Mouse (Mus musculus) frontal cortex, postnatal 36 days (tissue): ENCODE results near the gene Ralgapa2.
A peak's percentile ranks its signal among the peaks of the same experiment; 100 is the strongest.

Source experiments
- DNase-seq, 2 experiments: peaks; one replicate each; pipeline ENCODE4 v3.0.0; 2022; ENCODE audit warnings: low spot score in 2 of 2

Ralgapa2 gene

DNA sequence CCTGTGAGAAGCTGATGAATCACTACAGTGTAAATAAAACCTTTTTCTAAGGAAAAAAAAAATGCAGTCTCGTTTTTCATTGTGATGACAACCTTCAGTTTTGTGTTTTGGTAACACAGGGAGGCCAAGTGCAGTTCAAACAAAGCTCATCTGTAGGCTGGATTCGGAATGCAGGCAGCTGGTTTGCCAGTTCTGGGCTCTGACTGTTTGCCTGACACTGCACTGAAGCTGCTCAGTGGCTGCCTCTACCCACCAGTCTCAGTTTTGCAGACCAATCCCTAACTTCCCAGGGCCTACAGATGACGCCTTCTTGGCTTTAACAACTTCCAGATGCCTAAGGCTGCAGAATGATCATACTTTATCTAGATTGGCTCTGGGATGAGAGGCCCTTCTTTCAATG is 205.1 kb downstream of the Ralgapa2 start:
- no peak for DNase-seq

DNA sequence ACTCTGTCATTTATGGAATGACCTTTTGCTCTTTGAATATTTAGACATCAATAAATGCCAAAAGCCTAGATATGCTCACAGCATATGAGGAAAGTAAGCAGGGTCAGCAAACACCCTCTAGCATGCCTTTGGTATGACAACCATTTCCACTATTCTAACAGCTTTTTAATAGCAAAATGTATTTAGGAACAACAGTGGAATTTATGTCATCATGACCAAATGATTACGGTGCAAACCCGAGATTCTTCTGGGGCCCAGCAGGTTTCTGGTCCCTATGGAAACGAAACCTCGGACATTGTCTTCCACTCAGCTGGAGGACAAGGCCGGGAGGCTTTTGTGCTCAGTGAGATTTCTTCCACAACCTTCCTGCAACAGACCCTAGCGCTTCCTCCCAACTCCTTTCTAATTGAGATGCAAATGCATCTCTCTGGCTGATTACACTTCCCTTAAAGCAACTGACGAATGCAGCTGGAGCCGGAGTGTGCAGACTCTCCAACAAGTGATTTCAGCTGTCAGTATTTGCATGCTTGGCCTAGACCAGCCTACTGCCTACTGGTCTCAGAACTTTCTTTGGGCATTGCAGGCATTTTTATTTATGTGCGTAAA is 209.9 kb downstream of the Ralgapa2 start:
- no peak for DNase-seq

DNA sequence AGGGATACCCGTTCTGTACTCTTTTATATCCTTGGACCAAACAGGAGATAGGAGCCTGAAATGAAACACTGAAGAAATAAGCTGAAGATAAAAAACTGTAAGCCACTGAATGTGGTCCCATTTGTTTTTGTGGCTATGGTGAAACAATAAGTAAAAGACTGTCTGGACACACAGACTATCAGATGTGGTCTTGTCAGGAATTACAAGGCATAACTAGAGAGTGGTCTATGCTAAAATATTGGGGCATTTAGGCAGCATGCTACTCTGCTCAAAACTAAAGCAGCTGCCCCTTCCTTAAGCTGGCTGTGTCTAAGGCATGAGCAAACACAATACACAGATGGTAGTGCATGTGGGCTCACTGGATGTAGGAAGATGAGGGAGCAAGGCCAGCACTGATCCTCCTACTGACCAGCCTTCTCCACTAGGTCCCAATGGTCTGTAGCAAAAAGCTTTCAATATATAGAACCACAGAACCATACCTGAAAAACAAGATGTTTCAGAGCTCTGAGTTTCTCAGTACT is 211.6 kb downstream of the Ralgapa2 start:
- no peak for DNase-seq

DNA sequence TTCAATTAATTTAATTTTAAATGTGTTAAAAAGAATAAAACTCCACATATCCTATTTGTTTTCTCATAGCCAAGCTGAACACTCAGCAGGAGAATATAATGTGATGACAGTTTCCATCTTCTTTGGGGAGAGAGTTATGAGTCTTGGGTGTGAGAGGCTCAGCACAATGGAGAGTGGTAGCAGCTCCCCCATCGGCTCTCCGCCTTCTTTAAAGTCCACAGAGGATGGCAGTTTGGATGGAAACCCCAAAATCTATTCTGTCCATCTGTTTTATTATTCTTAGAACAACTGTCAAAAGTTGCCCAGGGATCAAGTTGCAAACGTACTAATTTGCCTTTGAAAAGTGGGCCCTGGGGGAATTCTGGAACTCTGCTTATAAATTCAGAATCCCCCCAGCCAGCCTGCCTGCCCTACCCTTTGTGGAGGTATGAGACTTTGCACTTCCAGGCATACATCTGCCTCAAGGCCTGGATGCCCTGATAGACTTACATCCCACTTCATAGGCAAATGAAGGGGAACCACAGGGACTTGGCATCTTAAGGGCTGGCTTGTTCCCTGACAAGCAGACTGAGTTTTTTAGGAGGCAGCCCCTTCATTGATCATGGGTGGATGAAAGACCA is 212.2 kb downstream of the Ralgapa2 start:
- DNase-seq, result no peak

DNA sequence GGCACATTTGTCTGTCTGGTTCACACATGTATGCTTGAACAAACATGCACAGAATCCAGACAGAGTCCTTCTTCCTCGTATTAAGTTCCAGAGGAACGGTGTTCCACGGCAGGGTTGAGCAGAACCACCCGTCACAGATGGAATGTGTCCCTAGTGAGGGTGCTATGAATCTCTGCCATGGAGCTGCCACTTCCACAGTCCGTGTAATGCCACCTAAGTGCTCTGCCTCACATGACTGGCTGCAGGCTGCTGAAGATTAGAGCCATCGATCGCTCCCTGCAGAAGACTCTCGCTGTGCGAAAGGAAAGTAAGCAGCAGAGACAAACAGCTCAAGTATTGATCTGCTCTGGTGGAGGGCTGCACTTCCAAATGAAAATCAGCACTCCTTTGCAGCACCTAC is 218.6 kb downstream of the Ralgapa2 start:
- DNase-seq, result no peak

DNA sequence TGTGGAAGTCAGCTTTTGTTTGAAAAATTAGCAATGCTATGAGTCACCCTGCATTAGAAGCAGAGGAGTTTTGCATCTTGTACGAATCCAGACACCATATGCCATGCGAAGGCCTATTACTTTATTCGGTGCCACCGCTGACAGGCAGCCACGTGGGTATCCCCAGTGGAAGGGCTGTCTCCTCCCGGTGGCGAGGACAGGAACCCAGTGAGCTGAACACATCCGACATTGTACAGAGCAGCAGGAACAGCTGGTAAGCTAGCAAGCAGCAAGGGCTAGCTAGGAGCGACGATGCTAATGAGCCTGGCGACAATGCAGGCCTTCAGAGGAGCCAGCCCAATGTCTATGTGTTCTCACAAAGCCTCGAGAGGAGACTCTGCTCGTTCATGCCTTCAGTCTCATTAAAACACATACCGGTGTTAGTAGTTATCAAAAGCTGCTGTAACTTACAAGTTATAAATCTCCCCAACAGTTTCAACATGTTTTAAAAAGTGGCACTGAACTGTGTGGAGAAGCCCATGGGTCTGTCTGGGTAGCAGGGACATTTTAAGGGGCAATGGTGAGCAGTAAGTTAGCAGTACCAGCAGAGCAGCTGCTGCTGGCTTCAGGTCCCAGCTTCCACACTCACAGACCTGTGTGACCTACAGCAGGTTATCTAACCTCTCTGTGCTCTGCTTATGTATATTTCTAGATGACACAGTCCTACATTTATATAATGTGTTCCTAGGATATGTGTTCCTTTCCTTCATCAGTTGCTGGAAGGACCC is 221.1 kb downstream of the Ralgapa2 start:
- peak; percentile 64 to 75 for DNase-seq

DNA sequence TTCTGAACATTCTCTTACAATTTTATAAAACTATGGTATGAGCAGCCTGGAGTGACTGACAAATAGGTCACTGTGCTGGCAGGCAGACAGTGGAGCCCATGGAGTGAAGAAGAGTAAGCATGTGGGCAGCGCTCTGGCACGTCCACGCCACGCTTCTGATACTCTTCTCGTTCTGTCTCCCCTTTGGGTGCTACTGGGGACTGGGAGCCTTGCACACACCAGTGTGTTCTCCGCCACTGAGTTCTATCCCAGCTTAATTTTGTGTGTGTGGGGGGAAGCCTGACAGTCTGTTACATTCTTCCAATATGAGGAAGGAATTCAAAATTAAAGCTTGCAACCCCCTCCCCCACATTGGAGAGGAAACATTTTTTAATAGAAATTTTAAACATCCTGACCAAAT is 221.8 kb downstream of the Ralgapa2 start:
- no peak for DNase-seq

DNA sequence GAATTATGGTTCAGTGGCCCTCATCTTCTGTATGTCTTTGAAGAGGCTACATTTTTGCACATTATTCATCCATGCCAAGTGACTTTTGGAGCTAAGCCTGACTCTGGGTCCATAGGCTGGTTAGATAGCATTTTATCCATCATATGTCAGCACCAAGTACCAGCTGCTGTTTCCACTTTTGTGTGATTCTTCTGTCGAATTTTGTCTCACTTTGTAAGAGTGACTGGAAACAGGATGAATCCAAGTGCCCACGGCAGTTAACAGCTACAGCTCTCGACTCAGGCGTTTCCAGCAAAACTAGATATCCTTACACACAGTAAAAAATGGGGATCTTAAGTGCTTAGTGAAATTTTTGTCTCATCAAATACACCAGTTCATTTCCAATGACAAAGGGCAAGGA is 222.8 kb downstream of the Ralgapa2 start:
- peak in 1 of 2 experiments; percentile 60 for DNase-seq

DNA sequence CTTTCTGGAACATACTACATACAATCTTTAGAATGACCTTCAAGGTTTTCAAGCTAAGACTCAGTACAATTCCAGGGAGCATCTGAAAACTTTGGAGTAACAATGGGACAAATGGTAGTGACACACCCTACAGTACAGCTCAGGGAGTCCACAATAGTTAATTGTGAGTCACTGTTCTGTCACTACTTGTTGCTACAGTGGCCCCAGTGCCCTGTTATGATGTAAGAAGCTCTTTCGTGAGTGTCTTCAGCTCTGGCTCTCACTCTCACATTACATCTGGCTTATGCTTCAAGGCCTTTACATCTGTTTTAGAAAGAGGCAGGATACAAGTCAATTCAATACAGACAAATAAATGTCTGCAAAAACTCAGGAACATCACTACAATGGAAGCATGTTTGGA is 223.8 kb downstream of the Ralgapa2 start:
- no peak for DNase-seq

DNA sequence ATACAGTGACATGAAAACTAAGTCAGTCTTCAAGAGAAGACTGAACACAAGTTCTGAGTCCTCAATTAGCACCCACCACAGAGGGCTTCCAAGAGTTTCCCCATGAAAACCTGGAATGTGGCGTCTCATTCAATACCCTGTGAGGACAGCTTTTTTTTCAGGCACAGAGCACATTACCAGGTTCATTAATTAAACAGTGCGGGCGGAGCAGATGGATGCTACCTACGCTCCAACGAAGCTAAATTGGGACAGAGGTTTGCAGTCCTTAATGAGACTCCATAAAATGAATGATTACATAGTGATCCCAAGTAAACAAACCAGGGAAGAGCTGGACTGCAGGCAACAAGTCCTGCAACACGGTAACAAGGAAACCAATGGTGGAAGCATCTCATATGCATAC is 224.6 kb downstream of the Ralgapa2 start:
- DNase-seq, result no peak

DNA sequence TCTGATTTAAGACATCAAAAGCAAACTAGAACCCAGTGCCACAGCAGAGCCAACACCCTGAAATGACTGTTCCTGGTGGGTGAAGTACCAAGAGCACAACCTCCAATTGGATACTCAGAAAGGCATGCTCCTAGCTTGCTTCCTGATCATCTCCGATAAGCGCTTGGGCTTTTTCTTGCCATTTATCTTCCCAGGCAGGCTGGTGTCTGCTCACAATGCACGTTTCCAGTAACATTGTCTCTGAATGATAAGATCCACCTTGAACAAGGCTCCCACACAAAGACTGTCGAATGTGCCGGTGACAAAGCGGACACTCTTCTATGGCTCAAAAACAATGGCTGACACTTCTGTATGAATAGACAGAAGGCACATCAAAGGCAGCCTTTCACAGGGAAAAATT is 230.8 kb downstream of the Ralgapa2 start:
- DNase-seq, result no peak

DNA sequence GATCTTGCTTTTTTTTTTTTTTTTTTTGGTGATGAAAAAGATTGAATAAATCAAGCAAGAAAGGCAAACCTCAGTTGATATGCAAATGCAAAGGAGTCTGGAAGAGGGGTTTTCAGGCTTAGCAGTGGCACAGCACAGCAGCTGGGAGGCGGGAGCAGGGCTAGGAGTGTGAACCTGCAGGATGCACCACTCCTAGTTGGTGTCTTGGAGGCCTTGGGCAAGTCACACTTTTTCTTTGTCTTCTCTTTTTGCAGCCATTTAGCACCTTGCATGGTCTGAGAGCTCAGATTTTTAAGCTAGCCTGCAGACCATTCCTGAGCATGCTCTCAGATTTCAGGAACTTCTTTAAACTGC is 231.2 kb downstream of the Ralgapa2 start:
- DNase-seq, result no peak

DNA sequence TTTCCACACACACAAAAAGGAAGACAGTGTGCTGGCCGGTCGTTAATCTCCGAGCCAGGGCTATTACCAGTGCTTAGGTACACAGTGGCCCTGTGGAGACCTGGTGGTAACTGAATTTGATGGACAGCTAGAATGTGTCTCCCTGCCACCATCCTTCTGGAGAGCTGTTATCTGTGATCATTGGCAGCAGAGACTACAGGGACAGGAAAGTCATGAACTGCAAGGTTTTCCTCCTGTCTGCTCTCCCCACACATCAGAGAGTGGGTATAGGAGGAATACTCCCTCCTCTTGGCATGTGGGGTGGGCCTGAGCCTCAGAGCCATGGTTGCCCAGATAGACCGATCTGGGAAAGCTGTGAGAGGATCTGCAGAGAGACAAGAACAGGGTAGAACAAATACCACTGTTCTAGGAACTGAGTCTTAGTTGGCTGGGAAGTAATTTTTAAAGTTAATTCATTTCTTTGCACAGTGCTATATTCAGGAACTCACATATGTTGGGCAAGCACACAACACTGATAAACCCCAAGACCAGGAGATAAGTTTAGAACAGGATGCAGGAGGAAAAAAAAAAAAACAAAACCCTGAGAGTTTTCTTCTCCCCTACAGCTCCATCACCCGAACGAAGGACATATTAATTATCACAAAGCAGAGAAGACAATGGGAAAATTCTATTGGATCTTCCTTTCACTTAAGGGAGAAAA is 231.8 kb downstream of the Ralgapa2 start:
- DNase-seq, result no peak

DNA sequence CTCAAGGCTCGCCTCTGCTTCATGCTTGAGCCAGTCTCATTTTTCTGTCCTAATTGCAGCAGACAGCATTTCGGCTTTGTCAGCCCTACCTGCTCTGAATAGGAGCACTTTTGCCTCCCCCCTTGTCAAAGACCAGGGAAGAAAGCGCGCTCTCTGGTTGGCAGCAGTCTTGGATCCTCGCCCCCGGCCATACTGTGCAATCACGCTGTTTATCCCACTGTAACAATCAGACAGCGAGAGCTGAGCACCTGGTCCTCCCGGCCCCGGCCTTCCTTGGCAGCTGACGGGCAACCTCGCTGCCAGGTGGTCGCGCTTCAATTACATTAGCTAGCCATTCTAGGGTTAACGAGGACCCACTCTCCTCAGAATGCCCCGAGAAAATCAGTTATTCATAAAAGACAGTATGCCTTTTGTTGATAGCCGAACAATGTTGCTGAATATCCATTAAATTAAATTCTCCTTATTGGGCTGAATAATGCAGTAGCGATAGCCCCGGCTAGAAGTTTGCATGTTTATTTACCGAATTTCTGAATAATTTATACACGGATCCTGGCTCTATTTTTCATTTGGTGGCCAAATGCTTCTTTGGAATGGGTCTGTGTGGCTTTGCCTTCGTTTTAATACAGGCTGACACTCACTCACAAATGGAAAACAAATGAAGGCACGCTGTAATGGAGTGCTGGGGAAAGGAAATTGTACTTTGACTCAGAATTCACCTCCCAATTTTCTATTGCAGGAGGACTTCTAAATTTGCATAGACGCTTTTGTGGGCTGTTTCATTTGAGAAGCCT is 232.5 kb downstream of the Ralgapa2 start:
- DNase-seq, result no peak

DNA sequence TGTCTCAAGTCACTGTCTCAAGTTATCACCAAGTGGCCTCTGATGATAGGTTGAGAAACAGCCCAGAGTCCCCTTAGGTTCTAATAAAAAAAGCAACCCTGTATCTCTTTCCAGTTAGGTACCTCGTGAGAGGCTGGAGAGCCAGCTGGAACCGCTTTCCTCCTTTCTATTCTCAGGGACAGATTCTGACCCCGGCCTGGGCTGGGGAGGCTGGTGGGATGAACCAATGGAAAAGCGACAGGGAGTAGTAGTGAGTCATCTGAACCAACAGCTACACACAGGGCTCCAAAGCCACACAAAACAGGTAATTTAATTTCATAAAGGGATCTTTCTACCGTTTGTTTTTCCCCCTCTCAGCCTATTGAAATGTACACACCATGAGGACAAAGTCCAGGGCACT is 233.8 kb downstream of the Ralgapa2 start:
- no peak for DNase-seq

DNA sequence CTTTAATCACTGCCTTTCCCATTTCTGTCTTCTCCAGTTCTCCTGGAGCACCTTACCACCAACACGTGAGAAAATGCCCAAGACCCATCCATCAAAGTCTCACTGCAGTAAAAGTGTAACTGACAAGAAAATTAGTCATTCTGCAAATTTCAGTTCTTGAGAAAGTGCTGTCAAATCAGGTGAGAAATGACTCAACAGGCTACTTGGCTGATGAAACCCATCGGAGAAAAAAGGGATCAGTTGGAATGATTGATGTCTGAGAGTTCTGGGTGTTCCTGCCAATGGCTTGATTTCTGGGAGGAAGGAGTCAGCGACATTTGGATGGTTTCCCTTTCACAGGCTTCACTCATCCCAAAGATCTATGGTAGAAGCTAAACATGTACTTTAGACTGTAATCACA is 245.6 kb downstream of the Ralgapa2 start:
- no peak for DNase-seq

DNA sequence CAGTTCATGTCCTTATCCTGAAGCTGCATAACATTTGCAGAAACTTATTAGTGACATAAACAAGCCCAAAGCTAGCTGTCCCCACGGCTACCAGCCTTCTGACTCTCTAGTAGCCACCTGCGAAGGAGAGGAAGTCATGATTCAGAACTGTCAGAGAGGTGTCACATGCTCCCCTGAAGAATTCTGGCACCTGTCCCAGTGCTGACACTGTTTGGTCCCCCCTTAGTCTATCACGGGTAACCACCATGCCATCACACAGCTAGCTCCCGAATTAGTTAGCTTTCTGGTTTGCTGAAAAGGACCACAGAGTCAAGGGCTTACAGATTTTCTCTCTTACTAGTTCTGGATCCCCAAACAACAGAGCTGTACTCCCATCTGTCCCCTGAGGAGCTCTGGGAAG is 247.1 kb downstream of the Ralgapa2 start:
- DNase-seq, result no peak

DNA sequence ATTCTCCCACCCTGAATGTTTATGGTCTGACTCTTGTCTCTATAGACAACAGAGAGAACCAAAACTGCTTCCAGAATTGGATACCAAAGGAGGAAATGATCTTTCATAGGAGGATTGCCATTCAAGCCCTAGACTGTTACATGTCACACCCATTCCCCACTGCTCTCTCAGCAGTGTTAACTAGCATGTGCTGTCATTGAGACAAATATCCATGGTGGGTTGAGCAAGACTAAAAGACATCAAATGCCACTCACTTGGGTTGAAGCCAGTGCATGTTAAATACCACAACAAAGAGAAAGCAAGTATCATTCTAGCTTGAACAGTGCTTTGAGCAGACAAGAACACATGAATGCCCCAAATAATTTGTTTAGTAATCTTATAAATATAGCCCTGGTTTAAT is 249.2 kb downstream of the Ralgapa2 start:
- DNase-seq, result no peak

DNA sequence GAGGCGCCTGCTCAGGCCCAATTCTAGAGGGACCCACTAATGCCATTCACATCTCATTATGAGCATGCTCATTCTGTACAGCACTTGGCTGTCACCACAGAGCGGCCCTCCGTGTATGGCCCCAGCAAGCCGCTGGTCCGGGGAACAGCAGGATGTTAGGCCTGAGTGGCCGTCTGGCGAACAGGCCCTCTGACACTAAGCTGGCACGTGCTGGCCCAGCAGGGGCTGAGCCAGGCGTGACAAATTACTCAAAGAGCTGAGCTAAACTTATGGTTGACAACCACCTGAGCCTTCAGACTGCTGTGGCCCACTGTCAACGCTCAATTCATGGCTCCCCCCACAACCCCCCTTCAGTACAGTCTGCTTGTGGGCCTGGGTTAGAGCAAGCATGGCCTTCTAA is 249.9 kb downstream of the Ralgapa2 start:
- no peak for DNase-seq

DNA sequence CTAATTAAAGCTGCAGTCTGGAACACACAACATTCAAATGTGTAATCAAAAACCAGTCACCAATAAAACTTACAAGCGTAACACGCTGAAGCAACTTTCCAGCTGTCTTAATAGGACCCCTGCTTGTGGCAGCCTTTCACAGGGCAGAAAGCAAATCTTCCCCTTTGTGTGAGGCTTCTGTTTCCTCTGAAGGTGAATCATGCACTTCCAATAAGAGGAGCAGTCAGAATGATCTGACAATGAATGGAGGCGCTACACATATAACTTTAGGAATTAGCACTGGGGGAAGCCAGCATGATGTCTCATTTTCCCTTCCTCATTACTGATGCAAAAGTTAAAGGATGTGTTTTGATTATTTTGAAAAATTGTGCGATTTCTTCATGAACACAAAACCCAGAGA is 251.0 kb downstream of the Ralgapa2 start:
- no peak for DNase-seq

DNA sequence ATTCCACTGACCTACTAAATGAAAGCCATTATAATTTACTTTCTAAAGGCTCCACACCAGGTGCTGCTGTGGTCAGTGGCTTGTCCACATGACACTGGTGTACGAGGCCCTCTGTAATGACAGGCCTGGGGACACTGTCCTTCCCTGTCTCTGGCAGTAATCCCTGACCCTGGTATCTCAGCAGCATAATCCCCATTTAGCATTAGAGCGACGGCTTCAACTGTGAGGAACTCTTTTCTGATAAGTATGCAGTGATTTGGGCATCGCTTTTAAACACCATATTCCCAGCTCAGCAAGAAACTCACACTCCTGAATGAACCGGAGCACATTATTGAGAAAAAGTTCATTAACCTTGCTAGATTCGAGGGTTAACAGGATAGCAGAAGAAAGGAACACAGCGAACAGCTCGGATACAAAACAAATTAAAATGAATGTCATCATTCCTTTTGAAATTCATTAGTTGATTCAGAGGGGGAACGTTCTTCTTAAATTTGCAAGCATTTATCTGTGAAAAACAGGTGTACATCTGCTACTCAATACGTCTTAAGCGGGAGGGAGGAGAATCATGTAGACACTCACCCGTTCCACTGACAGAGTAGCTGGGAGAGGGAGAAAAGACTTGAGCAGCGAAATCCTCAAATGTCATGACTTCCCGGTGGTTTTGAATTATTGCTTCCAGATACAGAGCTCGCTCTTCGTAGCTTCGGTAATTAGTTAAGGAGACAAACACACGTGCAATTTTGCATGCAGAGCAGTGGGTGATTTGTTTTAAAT is 252.2 kb downstream of the Ralgapa2 start:
- DNase-seq, result no peak
